Mouse (Mus musculus): Measurements from ENCODE around the gene Card19.
A peak's percentile ranks its signal among the peaks of the same experiment; 100 is the strongest.

The Card19 gene

GRCm38 (mm10) chr13:49215504-49216219, at the start of gene Card19:
Gene Card19 (minus strand): TSS chr13:49216037.
- peak; percentile 95 for DNase-seq (ENCODE audit: low spot score)

- DNase-seq (ENCODE audit: low spot score) = no peak
Measured at GRCm38 (mm10) chr13:49260036-49260722, 44.3 kb upstream of the Card19 start.

GRCm38 (mm10) chr13:49257819-49258313, 42.0 kb upstream of the Card19 start:
- DNase-seq (ENCODE audit: low spot score) = no peak

- DNase-seq (ENCODE audit: low spot score) = no peak
Measured at GRCm38 (mm10) chr13:49252746-49253145, 36.9 kb upstream of the Card19 start.

GRCm38 (mm10) chr13:49252113-49252512, 36.3 kb upstream of the Card19 start:
- no peak for DNase-seq (ENCODE audit: low spot score)

GRCm38 (mm10) chr13:49250716-49251517, 35.1 kb upstream of the Card19 start:
- DNase-seq (ENCODE audit: low spot score) = no peak

- DNase-seq (ENCODE audit: low spot score) = no peak
Measured at GRCm38 (mm10) chr13:49249634-49250033, 33.8 kb upstream of the Card19 start.

- no peak for DNase-seq (ENCODE audit: low spot score)
Measured at GRCm38 (mm10) chr13:49248923-49249322, 33.1 kb upstream of the Card19 start.

- no peak for DNase-seq (ENCODE audit: low spot score)
Measured at GRCm38 (mm10) chr13:49248467-49248862, 32.6 kb upstream of the Card19 start, which contains the start of gene Susd3. Gene Susd3 (minus strand): TSS chr13:49248706.

GRCm38 (mm10) chr13:49247740-49248466, 32.1 kb upstream of the Card19 start:
- peak; percentile 63 for DNase-seq (ENCODE audit: low spot score)

- no peak for DNase-seq (ENCODE audit: low spot score)
Measured at GRCm38 (mm10) chr13:49247232-49247739, 31.4 kb upstream of the Card19 start.

GRCm38 (mm10) chr13:49246626-49247025, 30.8 kb upstream of the Card19 start:
- DNase-seq (ENCODE audit: low spot score) = no peak

GRCm38 (mm10) chr13:49246011-49246410, 30.2 kb upstream of the Card19 start:
- DNase-seq (ENCODE audit: low spot score) = peak; percentile 57

- peak; percentile 39 for DNase-seq (ENCODE audit: low spot score)
Measured at GRCm38 (mm10) chr13:49245251-49245650, 29.4 kb upstream of the Card19 start.

GRCm38 (mm10) chr13:49243492-49243891, 27.7 kb upstream of the Card19 start:
- no peak for DNase-seq (ENCODE audit: low spot score)

- no peak for DNase-seq (ENCODE audit: low spot score)
Measured at GRCm38 (mm10) chr13:49242321-49243065, 26.7 kb upstream of the Card19 start.

- no peak for DNase-seq (ENCODE audit: low spot score)
Measured at GRCm38 (mm10) chr13:49238737-49239136, 22.9 kb upstream of the Card19 start.

- DNase-seq (ENCODE audit: low spot score) = no peak
Measured at GRCm38 (mm10) chr13:49237617-49238016, 21.8 kb upstream of the Card19 start.

GRCm38 (mm10) chr13:49234711-49235110, 18.9 kb upstream of the Card19 start:
- DNase-seq (ENCODE audit: low spot score) = no peak

- no peak for DNase-seq (ENCODE audit: low spot score)
Measured at GRCm38 (mm10) chr13:49233792-49234572, 18.1 kb upstream of the Card19 start.

Measured in ovary, postnatal 36 days (tissue).